Mouse (Mus musculus): Measurements from ENCODE around the gene Lrrtm3.

- TF ChIP-seq CTCF (IDR thresholded peaks at IDR 0.05) = no peak
- no peak for TF ChIP-seq EP300 (IDR thresholded peaks at IDR 0.05)
Measured at GRCm38 (mm10) chr10:63894612-63895011, 195.5 kb downstream of the Lrrtm3 start.
